Mouse (Mus musculus) heart, adult 2 months (tissue): ENCODE results near the gene Ovol3.
"Not testable (repeated sequence)": the region's sequence is repeated elsewhere in the genome, so short reads cannot be mapped to it uniquely, and the experiment has no call there.

Experiments
- CTCF ChIP-seq: fragments of 200-600 bp; IDR thresholded peaks from 2 replicates; pipeline ENCODE4 v1.8.1; 2022; ENCODE audit warnings: antibody characterized with exemption, mild to moderate bottlenecking, moderate library complexity
- EP300 ChIP-seq: fragments of 200-500 bp; IDR thresholded peaks from 2 replicates; pipeline ENCODE4 v1.6.1; 2011; ENCODE audit warnings: low read depth, low read length, control low read depth; ENCODE audit not compliant: insufficient read depth
- POLR2A ChIP-seq: fragments of 200-500 bp; IDR thresholded peaks from 2 replicates; pipeline ENCODE4 v1.6.1; 2011; ENCODE audit warnings: mild to moderate bottlenecking, low read depth, low read length, control low read depth; ENCODE audit not compliant: insufficient read depth

- not testable (repeated sequence) for TF ChIP-seq POLR2A, CTCF, EP300
Measured at GRCm38 (mm10) chr7:30237374-30237773, 1.8 kb upstream of the Ovol3 start.
